Mouse (Mus musculus) lung, adult 2 months (tissue): ENCODE results near the gene Ncf1. TPM values are rescaled to one million over a fixed set of nuclear protein-coding genes. Genes with fewer than 3 reads are reported as not detected.

ENCODE experiments used
- DNase-seq: peaks from one replicate; pipeline ENCODE4 v3.0.0; 2022
- H3K4me1 ChIP-seq: fragments of 200-500 bp; 2 replicates; pipeline ENCODE4 v1.6.1; 2011; ENCODE audit warnings: low read length; ENCODE audit not compliant: control insufficient read depth, insufficient read depth
- H3K4me3 ChIP-seq: fragments of 200-500 bp; replicated peaks from 2 replicates; pipeline ENCODE3; 2011; ENCODE audit warnings: low read depth, mild to moderate bottlenecking, control low read depth, low read length; ENCODE audit errors: extremely low read depth
- CTCF ChIP-seq: fragments of 200-500 bp; IDR thresholded peaks from 2 replicates; pipeline ENCODE4 v1.5.1; 2011; ENCODE audit warnings: mild to moderate bottlenecking, low read length, control low read depth; ENCODE audit not compliant: insufficient read depth
- POLR2A ChIP-seq: fragments of 200-500 bp; IDR thresholded peaks from 2 replicates; pipeline ENCODE4 v1.6.1; 2011; ENCODE audit warnings: low read depth, mild to moderate bottlenecking, control low read depth, low read length, borderline replicate concordance; ENCODE audit errors: extremely low read depth
- WGBS: fragments of 180-500 bp; shearing (Covaris S2); methylation state at CpG from one replicate; pipeline ENCODE4 v1.1.7; 2018; 5-methylcytosine and 5-hydroxymethylcytosine counted together
- polyA plus RNA-seq: library from polyadenylated mRNA; depleted of rRNA; stranded (reverse); fragments of >200 nt; gene quantifications from 2 replicates; pipeline ENCODE4 v1.2.3, GENCODE M21; 2012

Ncf1 gene
- polyA plus RNA-seq, 1 experiment, result 32.0 TPM

- Histone ChIP-seq H3K4me1 (no peaks in the 10 kb centered on the region), H3K4me3 (no peak overlapping the region)
- no peak for DNase-seq
- WGBS, result 88% methylated on average over 8 of the region's 8 CpGs
- TF ChIP-seq CTCF (no peak), POLR2A (no peak)
Measured at GRCm38 (mm10) chr5:134249245-134249649, 19.8 kb upstream of the Ncf1 start.

GRCm38 (mm10) chr5:134248608-134249244 lies 19.3 kb upstream of the Ncf1 start:
- no peak for DNase-seq
- no peak for TF ChIP-seq POLR2A
- no peak for TF ChIP-seq CTCF
- peaks cover 3% of the 10 kb centered on the region; the same call in 1 of the 2 replicates for H3K4me1 ChIP-seq
- WGBS, result 90% methylated on average over 14 of the region's 14 CpGs
- H3K4me3 ChIP-seq, result no peak overlapping the region

- DNase-seq, result peak; percentile 64
- Histone ChIP-seq H3K4me3 (no peak overlapping the region), H3K4me1 (peaks cover 3% of the 10 kb centered on the region; the same call in 1 of the 2 replicates)
- TF ChIP-seq POLR2A, result no peak
- no peak for TF ChIP-seq CTCF
- 56% methylated on average over 5 of the region's 5 CpGs for WGBS
Measured at GRCm38 (mm10) chr5:134246146-134246545, 16.7 kb upstream of the Ncf1 start.

DNA sequence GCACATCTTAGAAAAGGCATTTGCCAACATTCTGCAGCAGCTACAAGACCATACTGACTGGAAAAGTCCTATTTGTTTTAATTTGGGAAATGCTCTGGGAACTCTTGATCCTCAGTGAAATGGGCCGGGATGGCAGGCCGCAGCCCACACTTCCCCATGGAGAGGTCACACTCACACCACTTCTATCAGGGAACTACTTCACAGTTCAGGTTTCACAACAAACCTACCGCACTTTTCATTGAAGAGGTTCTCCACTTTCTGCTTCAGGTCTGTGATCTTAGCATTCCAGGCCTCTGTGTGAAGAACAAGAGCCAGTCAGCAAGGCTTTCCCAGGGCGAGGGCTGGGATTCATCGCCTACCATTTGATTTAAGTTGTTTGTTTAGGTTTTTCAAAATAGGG lies 15.5 kb upstream of the Ncf1 start:
- Histone ChIP-seq H3K4me3 (no peak overlapping the region), H3K4me1 (peaks cover 3% of the 10 kb centered on the region; the same call in 1 of the 2 replicates)
- peak; percentile 58 for DNase-seq
- TF ChIP-seq CTCF (no peak), POLR2A (no peak)
- 65% methylated on average over 5 of the region's 5 CpGs for WGBS

- DNase-seq, result no peak
- Histone ChIP-seq H3K4me3 (no peak overlapping the region), H3K4me1 (peaks cover 3% of the 10 kb centered on the region; the same call in 1 of the 2 replicates)
- 67% methylated on average over 26 of the region's 26 CpGs for WGBS
- peak; percentile 10; the same call in 1 of the 2 replicates for TF ChIP-seq POLR2A
- TF ChIP-seq CTCF, result no peak
Measured at GRCm38 (mm10) chr5:134243661-134244436, 14.4 kb upstream of the Ncf1 start.

GRCm38 (mm10) chr5:134241831-134242230 lies 12.4 kb upstream of the Ncf1 start:
- WGBS, result 56% methylated on average over 5 of the region's 5 CpGs
- Histone ChIP-seq H3K4me3 (no peak overlapping the region), H3K4me1 (peaks cover 3% of the 10 kb centered on the region; the same call in 1 of the 2 replicates)
- TF ChIP-seq CTCF (no peak), POLR2A (no peak)
- DNase-seq, result no peak

- no peak overlapping the region for H3K4me3 ChIP-seq
- 90% methylated on average over 28 of the region's 28 CpGs for WGBS
- H3K4me1 ChIP-seq, result peaks cover 20% of the 10 kb centered on the region
- TF ChIP-seq CTCF, result no peak
- no peak for TF ChIP-seq POLR2A
- no peak for DNase-seq
Measured at GRCm38 (mm10) chr5:134237936-134238760, 8.7 kb upstream of the Ncf1 start.

DNA sequence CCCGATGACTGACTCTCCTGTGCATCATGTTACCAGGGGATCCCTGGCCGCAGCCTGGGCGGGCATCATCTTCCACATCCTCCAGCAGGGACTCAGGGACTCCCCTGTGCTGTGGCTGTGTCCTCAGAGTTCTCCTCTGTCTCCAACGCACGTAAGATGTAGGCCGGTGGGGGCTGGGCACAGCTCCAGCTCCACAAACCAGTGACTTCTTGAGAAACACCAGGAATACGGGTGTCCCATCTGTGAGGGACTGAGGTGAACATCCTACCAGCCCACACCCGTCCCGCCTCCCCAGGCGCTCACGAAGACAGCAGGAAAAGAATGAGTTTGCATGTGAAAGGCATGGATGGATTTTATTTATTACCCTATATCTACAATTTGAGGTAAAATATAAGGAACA lies 8.1 kb upstream of the Ncf1 start:
- peaks cover 23% of the 10 kb centered on the region for H3K4me1 ChIP-seq
- WGBS, result 91% methylated on average over 11 of the region's 11 CpGs

GRCm38 (mm10) chr5:134236796-134237195 lies 7.4 kb upstream of the Ncf1 start:
- no peak overlapping the region for H3K4me3 ChIP-seq
- no peak for TF ChIP-seq POLR2A
- TF ChIP-seq CTCF, result no peak
- H3K4me1 ChIP-seq, result peaks cover 29% of the 10 kb centered on the region
- WGBS, result 50% methylated on average over 6 of the region's 6 CpGs
- DNase-seq, result no peak

More for the DNA sequence above, 8.1 kb upstream of the Ncf1 start:
- TF ChIP-seq CTCF, result no peak
- no peak for TF ChIP-seq POLR2A
- no peak overlapping the region for H3K4me3 ChIP-seq
- DNase-seq, result no peak

- H3K4me3 ChIP-seq, result no peak overlapping the region
- no peak for DNase-seq
- peaks cover 29% of the 10 kb centered on the region for H3K4me1 ChIP-seq
- TF ChIP-seq CTCF (no peak), POLR2A (no peak)
- 70% methylated on average over 3 of the region's 3 CpGs for WGBS
Measured at GRCm38 (mm10) chr5:134236241-134236640, 6.8 kb upstream of the Ncf1 start.
